ENCODE assay signal across 8 mouse cellular contexts in the genomic region with DNA sequence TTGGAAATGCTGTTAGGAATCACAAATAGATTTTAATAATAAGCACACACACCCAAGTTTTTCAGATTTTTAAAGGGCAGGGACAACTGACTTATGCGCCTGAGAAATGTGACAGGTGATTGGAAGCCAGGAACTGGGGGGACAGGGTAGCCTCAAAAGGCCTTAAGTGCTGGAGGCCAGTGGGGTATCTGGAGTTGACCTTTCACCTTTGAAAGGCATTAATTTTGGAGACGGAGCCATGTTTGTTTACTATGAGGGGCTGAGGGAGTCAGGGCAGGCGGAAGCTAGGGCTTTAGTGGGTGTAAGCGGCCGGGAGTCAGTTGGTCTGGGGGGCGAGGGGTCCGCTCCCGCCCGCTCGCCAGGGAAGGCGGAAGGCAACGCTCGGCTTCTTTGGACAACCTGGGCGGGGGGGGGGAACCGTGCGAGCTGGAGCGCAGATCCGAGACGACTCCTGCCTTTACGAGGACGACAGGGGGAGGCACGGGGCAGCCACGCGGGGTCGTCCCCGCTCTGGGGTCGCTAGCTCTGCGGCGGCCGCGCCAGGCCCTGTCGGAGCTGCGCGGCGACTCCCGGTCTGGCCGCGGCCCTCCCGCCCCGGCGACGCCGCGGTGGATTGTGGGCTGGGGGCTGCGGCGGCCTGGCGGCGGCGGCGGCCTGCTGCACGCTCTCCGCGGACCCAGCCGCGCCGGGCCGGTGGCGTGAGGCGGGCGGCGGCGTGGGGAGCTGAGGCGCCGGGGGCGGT. TPM values are rescaled to one million over a fixed set of nuclear protein-coding genes. Genes with fewer than 3 reads are reported as not detected.
DNase-seq lines count a peak whose midpoint lies in the region; ATAC-seq and TF ChIP-seq lines count a peak whose summit lies in the region.

No protein-coding gene starts in this region.

- H3K4me1 ChIP-seq in bone marrow, adult 2 months (ENCODE audit: control insufficient read depth, insufficient read depth, low read length) = peaks cover 1% of the 10 kb centered on the region; the same call in 1 of the 2 replicates
- H3K4me1 ChIP-seq in forebrain, embryonic 12.5 days = peaks cover 15% of the 10 kb centered on the region
- peaks cover 16% of the 10 kb centered on the region for H3K4me1 ChIP-seq in hindbrain, embryonic 15.5 days (replicated peaks)
- peaks cover 15% of the 10 kb centered on the region for H3K4me1 ChIP-seq in liver, embryonic 15.5 days (replicated peaks)
- H3K4me1 ChIP-seq in neural tube, embryonic 14.5 days (ENCODE audit: control insufficient read depth, insufficient read depth, low read length) = peaks cover 10% of the 10 kb centered on the region; the same call in 1 of the 2 replicates

- no peaks in the 10 kb centered on the region for H3K36me3 ChIP-seq in forebrain, embryonic 12.5 days (replicated peaks)
- no peaks in the 10 kb centered on the region for H3K36me3 ChIP-seq in hindbrain, embryonic 15.5 days
- no peaks in the 10 kb centered on the region for H3K36me3 ChIP-seq in liver, embryonic 15.5 days (replicated peaks)
- H3K36me3 ChIP-seq in neural tube, embryonic 14.5 days (ENCODE audit: control insufficient read depth, insufficient read depth, low read length) = no peaks in the 10 kb centered on the region

- no peak for TF ChIP-seq CTCF in layer of hippocampus, adult 2 months (conservative IDR thresholded peaks at IDR 0.05)
- TF ChIP-seq CTCF in bone marrow, adult 2 months (IDR thresholded peaks at IDR 0.05; ENCODE audit: control insufficient read depth, insufficient read depth, low read length) = no peak

- H3K27ac ChIP-seq in layer of hippocampus, adult 2 months = peak overlapping the region; percentile 97
- peak overlapping the region; percentile 98 for H3K27ac ChIP-seq in bone marrow, adult 2 months (ENCODE audit: control insufficient read depth, insufficient read depth, low read depth, low read length, poor library complexity)
- H3K27ac ChIP-seq in forebrain, embryonic 12.5 days = peak overlapping the region; percentile 95
- H3K27ac ChIP-seq in hindbrain, embryonic 15.5 days (replicated peaks) = peak overlapping the region; percentile 97
- peak overlapping the region; percentile 89 for H3K27ac ChIP-seq in liver, embryonic 15.5 days (replicated peaks)
- peak overlapping the region; percentile 96 for H3K27ac ChIP-seq in neural tube, embryonic 14.5 days (ENCODE audit: low read depth, low read length)

- H3K9ac ChIP-seq in forebrain, embryonic 12.5 days = peak overlapping the region; percentile 98
- H3K9ac ChIP-seq in hindbrain, embryonic 15.5 days = peak overlapping the region; percentile 90
- peak overlapping the region; percentile 94 for H3K9ac ChIP-seq in liver, embryonic 15.5 days
- peak overlapping the region; percentile 98 for H3K9ac ChIP-seq in neural tube, embryonic 14.5 days (replicated peaks; ENCODE audit: low read depth, low read length)

- H3K4me2 ChIP-seq in forebrain, embryonic 12.5 days = peak overlapping the region; percentile 67
- peak overlapping the region; percentile 54 for H3K4me2 ChIP-seq in hindbrain, embryonic 15.5 days
- H3K4me2 ChIP-seq in liver, embryonic 15.5 days = peak overlapping the region; percentile 88
- H3K4me2 ChIP-seq in neural tube, embryonic 14.5 days (ENCODE audit: low read depth, low read length) = peak overlapping the region; percentile 66

- no peaks in the 10 kb centered on the region for H3K27me3 ChIP-seq in forebrain, embryonic 12.5 days
- no peaks in the 10 kb centered on the region for H3K27me3 ChIP-seq in hindbrain, embryonic 15.5 days
- no peaks in the 10 kb centered on the region for H3K27me3 ChIP-seq in liver, embryonic 15.5 days
- no peaks in the 10 kb centered on the region for H3K27me3 ChIP-seq in neural tube, embryonic 14.5 days (ENCODE audit: control insufficient read depth, insufficient read depth, low read length)

- peak in 1 of 2 experiments; percentile 30 for DNase-seq in layer of hippocampus, adult 2 months (ENCODE audit: low spot score in 2 of 2)
- DNase-seq in layer of hippocampus, adult 9-11 months = no peak
- peak; percentile 69 for DNase-seq in thymus, postnatal 25 days

- no peaks in the 10 kb centered on the region for H3K9me3 ChIP-seq in forebrain, embryonic 12.5 days
- no peaks in the 10 kb centered on the region for H3K9me3 ChIP-seq in hindbrain, embryonic 15.5 days
- no peaks in the 10 kb centered on the region for H3K9me3 ChIP-seq in liver, embryonic 15.5 days (replicated peaks)
- no peaks in the 10 kb centered on the region for H3K9me3 ChIP-seq in neural tube, embryonic 14.5 days (ENCODE audit: control insufficient read depth, low read length)

- peak; percentile 59; the same call in 1 of the 2 replicates for TF ChIP-seq POLR2A in bone marrow, adult 2 months (IDR thresholded peaks at IDR 0.05; ENCODE audit: borderline replicate concordance, control insufficient read depth, low read depth, low read length)

- peak; percentile 93 for ATAC-seq in forebrain, embryonic 12.5 days (ENCODE audit: low FRiP score)
- peak; percentile 87 for ATAC-seq in hindbrain, embryonic 15.5 days (ENCODE audit: low FRiP score, low read depth)
- ATAC-seq in liver, embryonic 15.5 days (ENCODE audit: insufficient read depth) = peak; percentile 77
- ATAC-seq in neural tube, embryonic 14.5 days (ENCODE audit: low read depth) = peak; percentile 93

- 5% methylated on average over 65 of the region's 65 CpGs for WGBS in bone marrow, adult 2 months
- under 1% methylated on average over 57 of the region's 65 CpGs for WGBS in forebrain, embryonic 12.5 days
- under 1% methylated on average over 53 of the region's 65 CpGs for WGBS in hindbrain, embryonic 15.5 days
- under 1% methylated on average over 65 of the region's 65 CpGs for WGBS in liver, embryonic 15.5 days (ENCODE audit: insufficient replicate concordance)
- under 1% methylated on average over 57 of the region's 65 CpGs for WGBS in neural tube, embryonic 14.5 days

- H3K4me3 ChIP-seq in layer of hippocampus, adult 2 months = peak overlapping the region; percentile 78
- peak overlapping the region; percentile 91 for H3K4me3 ChIP-seq in bone marrow, adult 2 months (replicated peaks; ENCODE audit: control insufficient read depth, low read depth, low read length)
- H3K4me3 ChIP-seq in forebrain, embryonic 12.5 days (replicated peaks) = peak overlapping the region; percentile 96
- H3K4me3 ChIP-seq in hindbrain, embryonic 15.5 days = peak overlapping the region; percentile 97
- peak overlapping the region; percentile 91 for H3K4me3 ChIP-seq in liver, embryonic 15.5 days (replicated peaks)
- peak overlapping the region; percentile 78 for H3K4me3 ChIP-seq in neural tube, embryonic 14.5 days (ENCODE audit: low read depth, low read length)

RNA-seq across cellular contexts. Expression of gene Vps54, which starts 0.6 kb away (rescaled TPM):
- 10 to 100 TPM; 27.1 to 28.4 TPM for total RNA-seq in layer of hippocampus, adult 2 months (2021)
- polyA plus RNA-seq in bone marrow, adult 2 months (2011; ENCODE audit: insufficient read depth, insufficient read length, low replicate concordance, missing spikeins) = 15.8 and 19.5 TPM in 2 replicates
- 14.3 and 15.3 TPM in 2 replicates for polyA plus RNA-seq in forebrain, embryonic 12.5 days (2016; fragmentation: Nextera tagmentation; extraction: Ambion mirVana)
- 10.4 and 11.2 TPM in 2 replicates for polyA plus RNA-seq in hindbrain, embryonic 15.5 days (2015; fragmentation: Nextera tagmentation; extraction: Ambion mirVana)
- polyA plus RNA-seq in liver, embryonic 15.5 days (2015; fragmentation: Nextera tagmentation; extraction: Ambion mirVana) = 3.7 and 4.2 TPM in 2 replicates
- 15.7 and 16.3 TPM in 2 replicates for polyA plus RNA-seq in neural tube, embryonic 14.5 days (2014; fragmentation: Nextera tagmentation; extraction: Ambion mirVana)
